Mouse (Mus musculus) spleen, adult 2 months (tissue): ENCODE results near the gene Cacna1h.

Source experiments
- CTCF ChIP-seq: fragments of 200-500 bp; IDR thresholded peaks from 2 replicates; pipeline ENCODE4 v1.5.1; 2011; ENCODE audit warnings: mild to moderate bottlenecking, inconsistent platforms; ENCODE audit not compliant: insufficient read depth, insufficient read length, insufficient replicate concordance; ENCODE audit errors: extremely low read depth
- POLR2A ChIP-seq: fragments of 200-500 bp; IDR thresholded peaks from 2 replicates; pipeline ENCODE4 v1.6.1; 2011; ENCODE audit warnings: low read depth, low read length, inconsistent platforms

GRCm38 (mm10) chr17:25415421-25415913, 18.1 kb downstream of the Cacna1h start:
- no peak for TF ChIP-seq CTCF
- TF ChIP-seq POLR2A = no peak
